Mouse (Mus musculus): ENCODE results near the gene Wdr46.

GRCm38 (mm10) chr17:33932448-33932847, 8.0 kb upstream of the Wdr46 start:
- TF ChIP-seq CTCF (IDR thresholded peaks at IDR 0.05; ENCODE audit: control insufficient read depth, insufficient read depth, insufficient read length) (no peak), MYOG (IDR thresholded peaks at IDR 0.05; ENCODE audit: control insufficient read depth, extremely low read depth, insufficient read length) (no peak)
